Mouse (Mus musculus) embryonic facial prominence, embryonic 14.5 days (tissue): Measurements from ENCODE around the gene Tarbp1. TPM values are rescaled to one million over a fixed set of nuclear protein-coding genes. Genes with fewer than 3 reads are reported as not detected.

Experiments
- ATAC-seq: fragments of 200-750 bp; cut with Nextera tagmentation; 2 replicates; pipeline ENCODE4 v1.8.0; 2017; ENCODE audit warnings: low read depth, moderate number of reproducible peaks, moderate TSS enrichment
- DNase-seq: peaks from one replicate; pipeline ENCODE4 v3.0.0-alpha.2; 2015; ENCODE audit warnings: low spot score
- H3K27ac ChIP-seq: fragments of 300-500 bp; sonication (generic); replicated peaks from 2 replicates; pipeline ENCODE4 v1.5.1; 2014; ENCODE audit warnings: low read depth, mild to moderate bottlenecking, low read length, moderate library complexity
- H3K27me3 ChIP-seq: fragments of 300-500 bp; sonication (generic); replicated peaks from 2 replicates; pipeline ENCODE4 v1.6.1; 2014; ENCODE audit warnings: low read length; ENCODE audit not compliant: control insufficient read depth, insufficient read depth
- H3K36me3 ChIP-seq: fragments of 300-500 bp; sonication (generic); 2 replicates; pipeline ENCODE4 v1.6.1; 2014; ENCODE audit warnings: low read length, mixed read lengths; ENCODE audit not compliant: control insufficient read depth, insufficient read depth
- H3K4me1 ChIP-seq: fragments of 300-500 bp; sonication (generic); 2 replicates; pipeline ENCODE4 v1.6.1; 2014; ENCODE audit warnings: antibody characterized with exemption, low read length; ENCODE audit not compliant: control insufficient read depth, insufficient read depth
- H3K4me2 ChIP-seq: fragments of 300-500 bp; sonication (generic); 2 replicates; pipeline ENCODE4 v1.6.1; 2014; ENCODE audit warnings: low read depth, mild to moderate bottlenecking, low read length, moderate library complexity, mixed read lengths
- H3K4me3 ChIP-seq: fragments of 300-500 bp; sonication (generic); 2 replicates; pipeline ENCODE4 v1.5.1; 2014; ENCODE audit warnings: low read depth, mild to moderate bottlenecking, low read length
- H3K9ac ChIP-seq: fragments of 300-500 bp; sonication (generic); 2 replicates; pipeline ENCODE4 v1.6.1; 2014; ENCODE audit warnings: low read depth, mild to moderate bottlenecking, low read length, moderate library complexity, mixed read lengths
- H3K9me3 ChIP-seq: fragments of 300-500 bp; sonication (generic); 2 replicates; pipeline ENCODE4 v1.6.1; 2016; ENCODE audit warnings: low read length; ENCODE audit not compliant: control insufficient read depth
- WGBS: fragments of 180-500 bp; shearing (Covaris S2); extraction: QIAGEN DNeasy Blood & Tissue Kit; methylation state at CpG from one replicate; pipeline ENCODE4 v1.1.7; 2014; 5-methylcytosine and 5-hydroxymethylcytosine counted together
- polyA plus RNA-seq: library from polyadenylated mRNA; unstranded; fragments of >200 nt; fragmentation: Nextera tagmentation; extraction: Ambion mirVana; gene quantifications from 2 replicates; pipeline ENCODE4 v1.2.1, GENCODE M21; 2014

Gene Tarbp1
- polyA plus RNA-seq, result 3.2 and 3.5 TPM in 2 replicates

DNA sequence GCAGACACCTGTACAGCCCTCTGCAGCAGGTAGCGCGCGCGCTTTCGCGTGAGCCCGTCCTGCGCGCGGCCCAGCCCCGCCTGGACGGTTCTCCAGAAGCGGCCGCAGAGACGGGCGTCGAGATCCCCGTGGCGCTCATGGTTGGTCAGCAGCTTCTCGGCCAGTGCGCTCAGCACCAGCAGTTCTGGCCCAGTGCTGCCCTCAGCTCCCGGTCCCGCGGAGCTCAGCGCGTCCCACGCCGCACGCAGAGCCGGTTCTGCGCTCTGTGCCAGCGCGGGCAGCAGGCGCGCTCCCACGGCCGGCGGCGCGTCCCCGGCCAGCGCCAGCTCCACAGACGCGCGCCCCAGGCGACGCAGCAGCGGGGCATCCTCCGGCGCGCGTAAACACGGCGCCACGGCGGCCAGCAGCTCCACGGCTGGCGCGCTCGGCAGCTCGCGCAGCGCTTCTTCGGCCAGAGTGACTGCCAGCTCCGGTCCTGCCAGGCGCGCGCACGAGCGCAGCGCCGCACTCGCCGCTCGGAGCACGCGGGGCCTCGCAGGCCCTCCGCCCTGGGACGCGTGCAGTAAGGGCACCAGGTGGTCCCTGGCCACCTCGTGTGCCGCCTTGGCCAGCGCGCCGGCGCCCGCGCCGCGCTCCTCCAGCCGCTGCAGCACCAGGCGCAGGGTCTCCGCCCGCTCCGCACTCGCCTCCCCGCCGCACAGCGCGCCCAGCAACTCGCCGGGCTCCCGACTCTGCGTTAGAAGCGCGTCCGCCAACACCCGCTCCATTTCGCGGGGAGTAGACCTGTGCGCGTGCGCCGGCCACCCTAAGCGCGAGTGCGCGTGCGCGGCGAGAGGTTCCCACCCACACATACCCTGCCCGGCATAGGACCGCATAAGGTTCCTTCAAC, at the start of gene Tarbp1:
Gene Tarbp1, minus strand, starts transcription at position 767 of the 889 bp plus-strand sequence.
- Histone ChIP-seq H3K4me3 (peak within 1 kb of the TSS; percentile 84), H3K27me3 (no peaks in the 10 kb centered on the region), H3K9me3 (no peaks in the 10 kb centered on the region), H3K27ac (peak within 1 kb of the TSS; percentile 79), H3K4me2 (peak within 1 kb of the TSS; percentile 86), H3K36me3 (peaks cover 16% of the 10 kb centered on the region), H3K4me1 (peaks cover 16% of the 10 kb centered on the region), H3K9ac (peak within 1 kb of the TSS; percentile 83)
- under 1% methylated on average over 39 of the region's 124 CpGs for WGBS
- peak; percentile 96 for ATAC-seq
- peak; percentile 96 for DNase-seq

DNA sequence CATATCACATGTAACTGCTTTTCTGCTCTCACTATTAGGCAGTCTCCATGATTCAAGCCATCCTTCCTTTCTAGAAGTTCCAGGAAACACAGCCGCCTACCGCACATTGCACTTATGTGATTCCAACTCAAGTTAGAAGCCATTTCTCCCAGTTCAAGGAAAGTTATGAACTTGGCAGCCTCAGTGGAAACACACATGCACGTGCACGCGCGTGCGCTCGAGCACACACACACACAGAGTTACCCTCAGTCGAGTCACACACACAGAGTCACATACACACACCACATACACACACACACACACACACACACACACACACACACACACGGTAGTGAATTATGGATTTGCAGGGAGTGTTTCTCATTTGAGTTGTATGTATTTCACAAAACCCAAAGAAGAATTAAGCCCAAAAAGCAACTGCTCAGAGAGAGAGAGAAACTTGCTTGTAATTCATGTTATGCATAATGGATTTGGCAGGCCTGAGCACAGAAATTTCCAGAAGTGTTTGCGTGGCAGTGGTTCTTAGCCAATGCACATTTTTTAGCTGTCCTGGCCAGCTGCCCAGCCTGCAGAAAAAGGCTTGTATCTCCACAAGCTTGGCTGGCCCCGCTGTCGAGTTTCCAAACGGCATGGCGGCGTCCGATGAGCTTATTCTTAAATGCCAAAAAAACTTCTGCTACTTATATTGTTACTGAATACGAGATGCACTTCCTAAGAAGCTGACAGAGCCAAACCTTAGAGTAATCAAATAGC, 49.5 kb upstream of the Tarbp1 start:
- peak overlapping the region; percentile 8; the same call in 1 of the 2 replicates for H3K9ac ChIP-seq
- peak; percentile 98 for DNase-seq
- H3K4me2 ChIP-seq, result peak overlapping the region; percentile 18

DNA sequence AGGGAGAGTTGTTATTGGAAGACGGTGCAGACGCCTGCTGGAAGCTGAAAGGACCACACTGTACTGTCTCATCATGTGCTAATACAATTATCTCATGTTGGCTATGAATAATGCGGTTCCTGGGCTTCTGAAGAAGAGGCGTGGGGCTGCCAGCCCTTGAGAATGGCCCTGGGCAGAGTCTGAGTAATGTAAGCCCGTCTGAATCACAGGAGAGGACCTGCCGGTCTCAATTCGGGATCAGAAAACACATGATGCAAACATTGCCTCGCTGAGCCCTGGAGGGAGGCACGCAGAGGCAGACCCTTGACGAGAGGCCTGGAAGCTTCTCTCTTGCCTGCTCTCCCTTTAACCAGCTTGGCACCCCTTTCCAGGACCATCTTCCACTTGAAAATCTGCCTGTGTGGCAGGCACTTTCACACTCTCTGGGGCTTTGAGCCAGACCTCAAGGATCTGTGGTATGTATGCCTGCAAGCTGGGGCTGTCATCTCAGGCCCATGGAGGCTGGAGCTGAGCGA, 48.3 kb upstream of the Tarbp1 start:
- no peak; the same call in 1 of the 2 replicates for ATAC-seq

More for the DNA sequence above, 49.5 kb upstream of the Tarbp1 start:
- H3K27me3 ChIP-seq, result no peaks in the 10 kb centered on the region
- peaks cover 34% of the 10 kb centered on the region for H3K4me1 ChIP-seq
- WGBS, result 36% methylated on average over 18 of the region's 18 CpGs
- ATAC-seq, result peak; percentile 60
- H3K4me3 ChIP-seq, result no peak overlapping the region
- H3K36me3 ChIP-seq, result no peaks in the 10 kb centered on the region
- no peaks in the 10 kb centered on the region for H3K9me3 ChIP-seq
- peak overlapping the region; percentile 93 for H3K27ac ChIP-seq

GRCm38 (mm10) chr8:126519447-126519975, 44.6 kb upstream of the Tarbp1 start:
- Histone ChIP-seq H3K9ac (no peak overlapping the region), H3K4me1 (peaks cover 25% of the 10 kb centered on the region), H3K9me3 (no peaks in the 10 kb centered on the region), H3K27ac (no peak overlapping the region), H3K4me2 (no peak overlapping the region), H3K27me3 (no peaks in the 10 kb centered on the region), H3K4me3 (no peak overlapping the region), H3K36me3 (no peaks in the 10 kb centered on the region)
- WGBS, result 90% methylated on average over 4 of the region's 4 CpGs
- DNase-seq (no peak), ATAC-seq (no peak)

More for the DNA sequence above, 48.3 kb upstream of the Tarbp1 start:
- peak; percentile 71 for DNase-seq
- no peaks in the 10 kb centered on the region for H3K36me3 ChIP-seq
- H3K9me3 ChIP-seq, result no peaks in the 10 kb centered on the region
- H3K27ac ChIP-seq, result peak overlapping the region; percentile 93
- no peak overlapping the region for H3K4me2 ChIP-seq
- H3K27me3 ChIP-seq, result no peaks in the 10 kb centered on the region
- H3K4me1 ChIP-seq, result peaks cover 28% of the 10 kb centered on the region
- 58% methylated on average over 11 of the region's 11 CpGs for WGBS
- no peak overlapping the region for H3K9ac ChIP-seq
- no peak overlapping the region for H3K4me3 ChIP-seq

- peak overlapping the region; percentile 71 for H3K27ac ChIP-seq
- H3K9me3 ChIP-seq, result no peaks in the 10 kb centered on the region
- WGBS, result 13% methylated on average over 27 of the region's 27 CpGs
- ATAC-seq, result peak; percentile 90
- peaks cover 11% of the 10 kb centered on the region for H3K4me1 ChIP-seq
- peak overlapping the region; percentile 55 for H3K4me2 ChIP-seq
- peak overlapping the region; percentile 18 for H3K4me3 ChIP-seq
- H3K9ac ChIP-seq, result peak overlapping the region; percentile 53
- H3K36me3 ChIP-seq, result no peaks in the 10 kb centered on the region
- H3K27me3 ChIP-seq, result no peaks in the 10 kb centered on the region
- DNase-seq, result peak; percentile 96
Observed at GRCm38 (mm10) chr8:126516620-126517577, 42.0 kb upstream of the Tarbp1 start.

DNA sequence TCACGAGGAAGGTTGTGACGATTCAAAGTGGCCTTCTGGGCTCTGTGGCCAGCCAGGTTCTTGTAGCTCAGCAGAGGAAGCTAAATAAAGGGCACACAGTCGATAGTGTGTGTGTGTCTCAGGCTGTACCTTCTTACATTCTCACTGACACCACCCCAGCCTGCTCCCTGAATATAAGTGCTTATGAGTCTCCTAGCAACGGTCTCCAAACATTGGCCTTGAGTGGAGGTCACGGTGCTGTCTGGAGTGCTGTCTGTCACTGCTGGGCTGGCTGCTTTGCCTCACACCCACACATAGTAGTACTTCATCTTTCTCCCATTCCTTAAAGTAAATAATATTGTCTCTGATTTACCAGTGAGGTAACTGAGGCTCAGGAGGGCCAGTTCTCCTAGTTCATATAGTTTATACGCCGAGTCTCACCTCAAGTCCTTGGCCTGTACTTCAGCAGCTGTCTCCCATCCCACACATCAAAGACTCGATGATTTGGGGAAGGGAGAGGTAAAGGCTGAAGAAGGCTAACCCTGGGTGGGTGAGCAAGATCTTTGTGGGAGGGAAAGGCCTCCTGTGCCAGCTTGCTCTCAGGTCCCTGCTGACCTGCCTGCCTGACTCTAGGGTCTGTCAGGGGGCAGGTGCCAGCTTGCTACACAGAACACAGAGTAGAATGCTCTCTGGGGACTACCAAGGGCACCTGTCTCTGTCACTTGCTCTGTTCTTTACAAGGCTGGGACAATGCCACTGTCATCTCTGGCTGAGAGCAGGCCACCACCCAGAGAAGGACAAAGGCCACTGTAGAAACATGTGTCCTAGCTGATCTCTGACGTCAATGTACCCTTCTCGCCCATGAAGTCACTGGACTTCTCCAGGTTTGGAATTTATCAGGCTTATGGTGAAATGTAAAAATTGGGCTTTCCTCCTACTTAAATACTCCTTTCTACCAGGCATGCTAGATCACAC, 39.4 kb upstream of the Tarbp1 start:
- H3K9me3 ChIP-seq, result no peaks in the 10 kb centered on the region
- H3K4me1 ChIP-seq, result peaks cover 11% of the 10 kb centered on the region
- H3K27ac ChIP-seq, result no peak overlapping the region
- H3K9ac ChIP-seq, result no peak overlapping the region
- H3K36me3 ChIP-seq, result no peaks in the 10 kb centered on the region
- H3K4me2 ChIP-seq, result no peak overlapping the region
- no peak overlapping the region for H3K4me3 ChIP-seq
- no peak for ATAC-seq
- H3K27me3 ChIP-seq, result no peaks in the 10 kb centered on the region
- WGBS, result 74% methylated on average over 10 of the region's 10 CpGs
- no peak for DNase-seq

GRCm38 (mm10) chr8:126510866-126511265, 36.0 kb upstream of the Tarbp1 start:
- H3K36me3 ChIP-seq, result no peaks in the 10 kb centered on the region
- H3K4me2 ChIP-seq, result no peak overlapping the region
- H3K27ac ChIP-seq, result no peak overlapping the region
- peak; percentile 47 for DNase-seq
- ATAC-seq, result no peak
- WGBS, result 61% methylated on average over 3 of the region's 3 CpGs
- H3K27me3 ChIP-seq, result no peaks in the 10 kb centered on the region
- no peak overlapping the region for H3K9ac ChIP-seq
- no peaks in the 10 kb centered on the region for H3K4me1 ChIP-seq
- no peaks in the 10 kb centered on the region for H3K9me3 ChIP-seq
- no peak overlapping the region for H3K4me3 ChIP-seq
